ENCODE assay signal across 17 mouse cellular contexts in genomic region chr8:12431738-12432055, GRCm38 (mm10). TPM values are rescaled to one million over a fixed set of nuclear protein-coding genes. Genes with fewer than 3 reads are reported as not detected.
DNase-seq lines count a peak whose midpoint lies in the region; ATAC-seq lines count a peak whose summit lies in the region.
"Had no signal": no experiment of that assay in that cellular context is flagged by ENCODE, and none has a peak within 500 bp of the region (broad histone marks: within the 10 kb centered on the region; RNA-seq: fewer than 3 reads in every experiment).

No protein-coding gene starts in this region.

- peak overlapping the region; percentile 80 for H3K27ac ChIP-seq in forebrain, embryonic 16.5 days (ENCODE audit: low read length)
- peak overlapping the region; percentile 96 for H3K27ac ChIP-seq in midbrain, embryonic 11.5 days (ENCODE audit: low read depth, low read length)
- H3K27ac ChIP-seq: heart, embryonic 10.5 days; stomach, embryonic 15.5 days had no signal

- no peak for ATAC-seq in forebrain, embryonic 16.5 days
- no peak for ATAC-seq in midbrain, embryonic 11.5 days (ENCODE audit: low FRiP score)
- ATAC-seq in activated CD4-positive, CD25-positive, alpha-beta regulatory T cell, adult 4 months = no peak
- ATAC-seq: liver, postnatal 0 days had no signal

- no peaks in the 10 kb centered on the region for H3K9me3 ChIP-seq in forebrain, embryonic 16.5 days (ENCODE audit: control insufficient read depth, low read length)
- H3K9me3 ChIP-seq in midbrain, embryonic 11.5 days (ENCODE audit: control insufficient read depth, low read length) = no peaks in the 10 kb centered on the region
- H3K9me3 ChIP-seq: heart, embryonic 10.5 days; stomach, embryonic 15.5 days had no signal

- peaks cover 63% of the 10 kb centered on the region for H3K4me1 ChIP-seq in forebrain, embryonic 16.5 days (replicated peaks; ENCODE audit: control insufficient read depth, insufficient read depth, low read length)
- H3K4me1 ChIP-seq in midbrain, embryonic 11.5 days (ENCODE audit: control insufficient read depth, insufficient read depth, low read length) = peaks cover 56% of the 10 kb centered on the region

- H3K36me3 ChIP-seq in forebrain, embryonic 16.5 days (ENCODE audit: control insufficient read depth, insufficient read depth) = no peaks in the 10 kb centered on the region
- no peaks in the 10 kb centered on the region for H3K36me3 ChIP-seq in midbrain, embryonic 11.5 days (ENCODE audit: control insufficient read depth, insufficient read depth, low read length)
- H3K36me3 ChIP-seq: heart, embryonic 10.5 days; stomach, embryonic 15.5 days had no signal

- 47% methylated on average over 6 of the region's 6 CpGs for WGBS in forebrain, embryonic 16.5 days
- 43% methylated on average over 6 of the region's 6 CpGs for WGBS in midbrain, embryonic 11.5 days

- H3K4me3 ChIP-seq in forebrain, embryonic 16.5 days (replicated peaks; ENCODE audit: low read length) = no peak overlapping the region
- H3K4me3 ChIP-seq in midbrain, embryonic 11.5 days (ENCODE audit: low read depth, low read length) = peak overlapping the region; percentile 45
- H3K4me3 ChIP-seq: erythroblast, embryonic 14.5 days had no signal

- H3K27me3 ChIP-seq in forebrain, embryonic 16.5 days (replicated peaks; ENCODE audit: control insufficient read depth, insufficient read depth, low read length) = no peaks in the 10 kb centered on the region
- peaks cover 17% of the 10 kb centered on the region for H3K27me3 ChIP-seq in midbrain, embryonic 11.5 days (ENCODE audit: control insufficient read depth, insufficient read depth, low read length)

- peak; percentile 14 for DNase-seq in retina, embryonic 14.5 days (ENCODE audit: low spot score)
- no peak for DNase-seq in retina, postnatal 1 day
- no peak for DNase-seq in midbrain, embryonic 11.5 days (ENCODE audit: low spot score, missing footprints)
- no peak for DNase-seq in cerebellum, adult 18-20 months
- DNase-seq in ovary, postnatal 36 days (ENCODE audit: low spot score) = no peak
- DNase-seq in yolk sac, embryonic 10.5 days (ENCODE audit: low spot score) = no peak
- DNase-seq: adrenal gland, postnatal 10 days; kidney, adult 9 months; liver, postnatal 0 days; right cerebral cortex, postnatal 25 days; thymus, postnatal 4 days had no signal

- H3K4me2 ChIP-seq in forebrain, embryonic 16.5 days (ENCODE audit: low read length) = peak overlapping the region; percentile 67
- peak overlapping the region; percentile 89 for H3K4me2 ChIP-seq in midbrain, embryonic 11.5 days

- peak overlapping the region; percentile 61 for H3K9ac ChIP-seq in forebrain, embryonic 16.5 days (replicated peaks; ENCODE audit: low read depth, low read length)
- peak overlapping the region; percentile 82 for H3K9ac ChIP-seq in midbrain, embryonic 11.5 days (ENCODE audit: low read length)
- H3K9ac ChIP-seq: liver, postnatal 0 days; stomach, embryonic 15.5 days had no signal

RNA-seq across cellular contexts. Expression of gene Sox1, which starts 36.6 kb away (rescaled TPM):
- polyA plus RNA-seq in forebrain, embryonic 16.5 days (2015; fragmentation: Nextera tagmentation; extraction: Ambion mirVana) = 4.4 and 4.5 TPM in 2 replicates
- polyA plus RNA-seq in midbrain, embryonic 11.5 days (2014; fragmentation: Nextera tagmentation; extraction: Ambion mirVana) = 8.2 and 8.7 TPM in 2 replicates
- polyA plus RNA-seq in activated CD4-positive, CD25-positive, alpha-beta regulatory T cell, adult 4 months (2017; shearing (Covaris generic)) = not detected
- polyA plus RNA-seq: heart, embryonic 10.5 days; limb, embryonic 11.5 days; liver, postnatal 0 days; stomach, embryonic 15.5 days had no signal
